Mouse (Mus musculus) erythroblast, embryonic 14.5 days (primary cell): ENCODE results near the gene Phldb3. TPM values are rescaled to one million over a fixed set of nuclear protein-coding genes. Genes with fewer than 3 reads are reported as not detected.

Experiments
- H3K27me3 ChIP-seq: 2 replicates; pipeline ENCODE4 v1.6.1; 2012; ENCODE audit warnings: inconsistent platforms; ENCODE audit not compliant: control insufficient read depth
- H3K36me3 ChIP-seq: 2 replicates; pipeline ENCODE4 v1.6.1; 2012; ENCODE audit warnings: mild to moderate bottlenecking, inconsistent platforms; ENCODE audit not compliant: control insufficient read depth
- H3K4me1 ChIP-seq: 2 replicates; pipeline ENCODE4 v1.6.1; 2012; ENCODE audit warnings: inconsistent platforms; ENCODE audit not compliant: control insufficient read depth
- H3K4me3 ChIP-seq: replicated peaks from 2 replicates; pipeline ENCODE3; 2012; ENCODE audit warnings: moderate library complexity, mild to moderate bottlenecking, inconsistent platforms
- H3K9me3 ChIP-seq: 2 replicates; pipeline ENCODE4 v1.6.1; 2012; ENCODE audit warnings: low read length, inconsistent platforms, mixed read lengths; ENCODE audit not compliant: control insufficient read depth
- GATA1 ChIP-seq: IDR thresholded peaks from 2 replicates; pipeline ENCODE4 v1.6.1; 2012; ENCODE audit warnings: low read length, inconsistent platforms, mixed read lengths
- TAL1 ChIP-seq: IDR thresholded peaks from 3 replicates; pipeline ENCODE4 v1.6.1; 2012; ENCODE audit warnings: low read length, inconsistent platforms, mixed read lengths
- polyA plus RNA-seq: library from polyadenylated mRNA; stranded (reverse); fragments of >175 nt; gene quantifications from 2 replicates; pipeline ENCODE4 v1.2.3, GENCODE M21; 2012

The Phldb3 gene
- polyA plus RNA-seq, 1 experiment = 0.03 TPM

GRCm38 (mm10) chr7:24592163-24592562 is 18.4 kb upstream of the Phldb3 start:
- H3K27me3 ChIP-seq = peaks cover 7% of the 10 kb centered on the region
- no peak for TF ChIP-seq TAL1
- no peak for TF ChIP-seq GATA1
- H3K4me1 ChIP-seq = peaks cover 66% of the 10 kb centered on the region
- no peak overlapping the region for H3K4me3 ChIP-seq
- H3K9me3 ChIP-seq = no peaks in the 10 kb centered on the region
- no peaks in the 10 kb centered on the region for H3K36me3 ChIP-seq

GRCm38 (mm10) chr7:24592781-24593180 is 17.8 kb upstream of the Phldb3 start:
- Histone ChIP-seq H3K4me3 (no peak overlapping the region), H3K4me1 (peaks cover 60% of the 10 kb centered on the region), H3K27me3 (peaks cover 2% of the 10 kb centered on the region; the same call in 1 of the 2 replicates), H3K9me3 (no peaks in the 10 kb centered on the region), H3K36me3 (no peaks in the 10 kb centered on the region)
- TF ChIP-seq GATA1 (no peak), TAL1 (no peak)

- Histone ChIP-seq H3K36me3 (no peaks in the 10 kb centered on the region), H3K9me3 (no peaks in the 10 kb centered on the region), H3K4me1 (peaks cover 58% of the 10 kb centered on the region), H3K27me3 (peaks cover 2% of the 10 kb centered on the region; the same call in 1 of the 2 replicates), H3K4me3 (peak overlapping the region; percentile 71)
- TF ChIP-seq TAL1 (no peak), GATA1 (no peak)
These were observed 16.8 kb upstream of the Phldb3 start for GRCm38 (mm10) chr7:24593621-24594308.

DNA sequence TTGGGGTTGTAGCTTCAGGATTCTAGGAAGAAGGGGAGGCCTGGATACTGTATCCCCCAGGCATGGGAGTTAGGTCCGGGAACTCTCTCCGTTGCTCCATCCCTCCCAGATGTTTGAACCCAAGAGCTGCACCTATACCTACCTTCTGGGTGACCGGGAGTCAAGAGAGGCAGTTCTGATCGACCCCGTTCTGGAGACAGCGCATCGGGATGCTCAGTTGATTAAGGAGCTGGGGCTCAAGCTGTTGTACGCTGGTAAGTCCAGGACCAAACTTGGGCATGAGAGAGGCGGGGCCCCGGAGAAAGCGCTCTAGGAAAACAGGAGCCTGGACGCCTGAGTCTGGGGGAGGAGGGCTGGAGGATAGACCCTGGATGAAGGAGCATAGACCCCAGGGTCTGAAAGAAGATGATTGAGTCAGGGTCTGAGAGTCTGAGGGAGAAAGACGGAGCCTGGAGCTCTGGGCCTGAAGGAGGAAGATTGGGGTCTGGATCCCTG is 16.2 kb upstream of the Phldb3 start:
- H3K4me3 ChIP-seq = peak overlapping the region; percentile 71
- H3K27me3 ChIP-seq = peaks cover 2% of the 10 kb centered on the region; the same call in 1 of the 2 replicates
- H3K36me3 ChIP-seq = no peaks in the 10 kb centered on the region
- H3K4me1 ChIP-seq = peaks cover 56% of the 10 kb centered on the region
- H3K9me3 ChIP-seq = no peaks in the 10 kb centered on the region
- TF ChIP-seq TAL1 (no peak), GATA1 (no peak)

GRCm38 (mm10) chr7:24595464-24595863 is 15.1 kb upstream of the Phldb3 start:
- H3K36me3 ChIP-seq = no peaks in the 10 kb centered on the region
- peaks cover 2% of the 10 kb centered on the region; the same call in 1 of the 2 replicates for H3K27me3 ChIP-seq
- no peaks in the 10 kb centered on the region for H3K9me3 ChIP-seq
- peaks cover 48% of the 10 kb centered on the region for H3K4me1 ChIP-seq
- no peak for TF ChIP-seq TAL1
- TF ChIP-seq GATA1 = no peak
- no peak overlapping the region for H3K4me3 ChIP-seq

DNA sequence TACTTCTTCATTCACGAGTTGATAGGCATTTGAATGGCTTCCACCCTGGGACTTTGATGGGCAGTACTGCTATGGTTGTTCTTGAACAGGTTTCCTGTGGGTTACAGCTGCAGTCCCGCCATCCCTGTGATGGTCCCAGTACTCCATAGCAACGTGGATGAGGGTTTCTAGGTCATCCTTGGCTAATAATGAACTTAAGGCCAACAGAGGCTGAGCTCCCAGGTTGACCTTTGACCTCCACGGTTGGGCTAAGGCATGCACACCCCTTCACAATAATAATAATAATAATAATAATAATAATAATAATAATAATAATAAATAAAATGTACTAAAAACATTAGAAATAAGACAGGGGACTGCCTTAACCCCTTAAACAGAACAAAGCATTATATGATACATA is 12.4 kb upstream of the Phldb3 start:
- Histone ChIP-seq H3K27me3 (peaks cover 2% of the 10 kb centered on the region; the same call in 1 of the 2 replicates), H3K4me3 (no peak overlapping the region), H3K36me3 (no peaks in the 10 kb centered on the region), H3K4me1 (peaks cover 31% of the 10 kb centered on the region), H3K9me3 (no peaks in the 10 kb centered on the region)
- TF ChIP-seq TAL1 = no peak
- TF ChIP-seq GATA1 = no peak

GRCm38 (mm10) chr7:24599211-24600067 is 11.1 kb upstream of the Phldb3 start:
- Histone ChIP-seq H3K4me3 (no peak overlapping the region), H3K4me1 (peaks cover 18% of the 10 kb centered on the region), H3K9me3 (no peaks in the 10 kb centered on the region), H3K27me3 (peaks cover 2% of the 10 kb centered on the region; the same call in 1 of the 2 replicates), H3K36me3 (peaks cover 3% of the 10 kb centered on the region; the same call in 1 of the 2 replicates)
- TF ChIP-seq TAL1 = no peak
- no peak for TF ChIP-seq GATA1

DNA sequence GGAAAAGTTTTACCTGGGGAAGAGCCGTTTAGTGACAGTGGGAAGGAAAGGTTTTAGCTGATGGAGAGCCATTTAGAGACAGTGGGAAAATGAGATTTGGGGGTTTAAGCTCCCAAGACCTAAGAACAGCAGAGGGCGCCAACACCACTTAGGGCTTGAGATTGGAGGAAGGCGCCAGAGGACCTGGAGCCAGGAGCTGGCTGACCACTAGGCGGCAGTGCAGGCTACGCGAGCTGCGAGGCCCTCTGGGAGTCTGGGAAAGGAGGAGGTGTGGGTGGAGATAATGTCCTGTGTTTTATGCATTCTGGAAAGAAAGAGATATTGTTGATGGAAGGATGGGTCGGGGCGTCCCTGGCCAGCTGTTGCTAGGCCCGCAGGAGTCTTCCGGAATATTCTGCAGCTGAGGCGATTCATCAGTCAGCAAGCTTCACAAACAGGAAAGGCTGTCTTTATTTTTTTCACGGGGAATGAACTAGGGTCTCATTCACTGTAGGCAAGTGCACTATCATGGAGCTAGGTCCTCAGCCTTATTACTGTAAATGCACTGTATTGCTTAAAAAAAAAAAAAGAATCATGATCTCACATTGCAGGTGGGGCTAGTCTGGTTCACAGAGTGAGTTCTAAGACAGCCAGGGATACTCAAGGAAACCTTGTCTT is 9.5 kb upstream of the Phldb3 start:
- Histone ChIP-seq H3K36me3 (peaks cover 3% of the 10 kb centered on the region; the same call in 1 of the 2 replicates), H3K9me3 (no peaks in the 10 kb centered on the region), H3K4me1 (peaks cover 10% of the 10 kb centered on the region), H3K4me3 (no peak overlapping the region), H3K27me3 (no peaks in the 10 kb centered on the region)
- no peak for TF ChIP-seq TAL1
- no peak for TF ChIP-seq GATA1

GRCm38 (mm10) chr7:24605561-24605960 is 5.0 kb upstream of the Phldb3 start:
- TF ChIP-seq TAL1 (no peak), GATA1 (no peak)
- Histone ChIP-seq H3K27me3 (peaks cover 6% of the 10 kb centered on the region), H3K9me3 (peaks cover 2% of the 10 kb centered on the region; the same call in 1 of the 2 replicates), H3K4me3 (no peak overlapping the region), H3K4me1 (peaks cover 16% of the 10 kb centered on the region), H3K36me3 (peaks cover 6% of the 10 kb centered on the region)
